Comparison of ENCODE assay signal across 8 mouse cellular contexts in genomic region chr17:32165803-32166595, GRCm38 (mm10). TPM values are rescaled to one million over a fixed set of nuclear protein-coding genes. Genes with fewer than 3 reads are reported as not detected.
A peak's percentile ranks its signal among the peaks of the same experiment; 100 is the strongest.
DNase-seq lines count a peak whose midpoint lies in the region; ATAC-seq and TF ChIP-seq lines count a peak whose summit lies in the region.

No protein-coding gene starts in this region.

- peak overlapping the region; percentile 64 for H3K4me2 ChIP-seq in midbrain, embryonic 11.5 days

- no peaks in the 10 kb centered on the region for H3K36me3 ChIP-seq in midbrain, embryonic 11.5 days (ENCODE audit: control insufficient read depth, insufficient read depth, low read length)

- H3K9me3 ChIP-seq in midbrain, embryonic 11.5 days (ENCODE audit: control insufficient read depth, low read length): no peaks in the 10 kb centered on the region

- H3K4me3 ChIP-seq in left cerebral cortex, adult 2 months: peak overlapping the region; percentile 38
- peak overlapping the region; percentile 75 for H3K4me3 ChIP-seq in midbrain, embryonic 11.5 days (ENCODE audit: low read depth, low read length)

- 1% methylated on average over 24 of the region's 43 CpGs for WGBS in midbrain, embryonic 11.5 days

- H3K27ac ChIP-seq in left cerebral cortex, adult 2 months: no peak overlapping the region
- H3K27ac ChIP-seq in midbrain, embryonic 11.5 days (ENCODE audit: low read depth, low read length): peak overlapping the region; percentile 93

- H3K27me3 ChIP-seq in midbrain, embryonic 11.5 days (ENCODE audit: control insufficient read depth, insufficient read depth, low read length): no peaks in the 10 kb centered on the region

- no peak for TF ChIP-seq CTCF in left cerebral cortex, adult 2 months (IDR thresholded peaks at IDR 0.05)

- no peak for DNase-seq in left cerebral cortex, adult 2 months (ENCODE audit: extremely low spot score in 1 of 2, low spot score in 2 of 2)
- no peak for DNase-seq in left cerebral cortex, postnatal 25 days (ENCODE audit: low spot score in 2 of 2)
- peak; percentile 87 for DNase-seq in ZHBTc4 (ENCODE audit: low read depth, low spot score)
- peak; percentile 55 to 75 for DNase-seq in gastrocnemius, postnatal 4 days (ENCODE audit: low spot score in 2 of 2)
- peak; percentile 89 for DNase-seq in kidney, postnatal 10 days
- peak; percentile 100 for DNase-seq in midbrain, embryonic 11.5 days (ENCODE audit: low spot score, missing footprints)
- peak; percentile 61 to 67 for DNase-seq in thymus, adult 18-20 months

- peak; percentile 87 for ATAC-seq in midbrain, embryonic 11.5 days (ENCODE audit: low FRiP score)
- ATAC-seq in cerebellum, adult (ENCODE audit: insufficient number of reproducible peaks, low FRiP score, low TSS enrichment): no peak

- H3K4me1 ChIP-seq in midbrain, embryonic 11.5 days (ENCODE audit: control insufficient read depth, insufficient read depth, low read length): peaks cover 37% of the 10 kb centered on the region

- intact Hi-C loops in left cerebral cortex, adult 2 months (cut with DNase I): no loop called here
- intact Hi-C loops in left cerebral cortex, postnatal 25 days (cut with DNase I): no loop called here

- H3K9ac ChIP-seq in midbrain, embryonic 11.5 days (ENCODE audit: low read length): peak overlapping the region; percentile 93

RNA-seq across cellular contexts. Expression of gene Notch3, which starts 0.7 kb away (rescaled TPM):
- 1 to 10 TPM; 7.1 to 7.8 TPM for total RNA-seq in left cerebral cortex, adult 2 months (2021)
- total RNA-seq in left cerebral cortex, postnatal 25 days (2021): 10 to 100 TPM in 1 of 2 experiments, 1 to 10 TPM in 1; 7.5 to 10.0 TPM
- total RNA-seq in gastrocnemius, postnatal 4 days (2021): 10 to 100 TPM; 68.4 to 68.9 TPM
- polyA plus RNA-seq in midbrain, embryonic 11.5 days (2014; fragmentation: Nextera tagmentation; extraction: Ambion mirVana): 21.4 and 21.9 TPM in 2 replicates

RNA-seq across cellular contexts. Expression of gene Ephx3, which starts 23.4 kb away (rescaled TPM):
- under 1 TPM; 0.28 to 0.29 TPM for total RNA-seq in left cerebral cortex, adult 2 months (2021)
- total RNA-seq in left cerebral cortex, postnatal 25 days (2021): under 1 TPM; 0.39 to 0.48 TPM
- under 1 TPM; 0.17 to 0.31 TPM for total RNA-seq in gastrocnemius, postnatal 4 days (2021)
- 0.07 and 0.12 TPM in 2 replicates for polyA plus RNA-seq in midbrain, embryonic 11.5 days (2014; fragmentation: Nextera tagmentation; extraction: Ambion mirVana)

Comparison
In these comparisons a context has a peak if more than half of its experiments do, and no peak if none do; other contexts are left out.
1. DNase-seq: peak in ZHBTc4 (single experiment), gastrocnemius, postnatal 4 days (2 of 2), kidney, postnatal 10 days (single experiment), midbrain, embryonic 11.5 days (single experiment) and thymus, adult 18-20 months (2 of 2); none in left cerebral cortex, adult 2 months (0 of 2) and left cerebral cortex, postnatal 25 days (0 of 2).
2. RNA of gene Notch3, which starts 0.7 kb away (total RNA-seq): 68.4 to 68.9 TPM in gastrocnemius, postnatal 4 days; 7.5 to 10.0 TPM in left cerebral cortex, postnatal 25 days and 7.1 to 7.8 TPM in left cerebral cortex, adult 2 months; every median in the first group is over 4 times any median in the second.